Mouse (Mus musculus) E14TG2a.4 (cell line): ENCODE results near the gene Col16a1.

Experiments used
- CTCF ChIP-seq: conservative IDR thresholded peaks from 2 replicates; pipeline ENCODE4 v1.5.1; 2014; ENCODE audit warnings: low read length
- NANOG ChIP-seq: IDR thresholded peaks from 2 replicates; pipeline ENCODE4 v1.6.1; 2014; ENCODE audit warnings: borderline replicate concordance, low read length, mixed read lengths
- POU5F1 ChIP-seq: IDR thresholded peaks from 2 replicates; pipeline ENCODE4 v1.6.1; 2014; ENCODE audit warnings: low read length, borderline replicate concordance

DNA sequence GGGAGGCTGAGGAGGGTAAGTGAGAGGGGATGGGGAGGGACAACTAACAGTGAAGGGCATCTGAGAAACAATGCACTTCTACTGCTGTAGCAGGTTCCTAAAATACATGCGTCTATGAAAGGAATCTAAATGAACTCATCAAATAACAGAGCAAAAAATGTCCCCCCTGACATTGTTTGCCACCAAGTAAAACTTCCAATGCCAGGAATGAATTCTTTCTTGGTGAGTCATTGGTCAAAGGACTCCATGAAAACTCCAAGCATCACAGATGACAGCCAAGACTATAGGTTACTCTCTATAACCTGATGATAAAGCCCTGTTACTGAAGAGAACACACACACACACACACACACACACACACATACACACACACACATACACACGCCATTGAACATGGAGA is 16.5 kb upstream of the Col16a1 start:
- no peak for TF ChIP-seq CTCF
- TF ChIP-seq POU5F1, result no peak
- TF ChIP-seq NANOG, result no peak
